Mouse (Mus musculus) thymus, adult 18-20 months (tissue): Measurements from ENCODE around the gene Msh4.
A peak's percentile ranks its signal among the peaks of the same experiment; 100 is the strongest.
"Not testable (repeated sequence)": the region's sequence is repeated elsewhere in the genome, so short reads cannot be mapped to it uniquely, and the experiment has no call there.

Experiments used
- DNase-seq, 2 experiments: peaks; one replicate each; pipeline ENCODE4 v3.0.0; 2022; ENCODE audit warnings: mixed read lengths in 2 of 2

Msh4 gene

GRCm38 (mm10) chr3:153847207-153847733, 58.7 kb downstream of the Msh4 start:
- no peak for DNase-seq

GRCm38 (mm10) chr3:153846109-153846508, 59.8 kb downstream of the Msh4 start:
- no peak for DNase-seq

DNA sequence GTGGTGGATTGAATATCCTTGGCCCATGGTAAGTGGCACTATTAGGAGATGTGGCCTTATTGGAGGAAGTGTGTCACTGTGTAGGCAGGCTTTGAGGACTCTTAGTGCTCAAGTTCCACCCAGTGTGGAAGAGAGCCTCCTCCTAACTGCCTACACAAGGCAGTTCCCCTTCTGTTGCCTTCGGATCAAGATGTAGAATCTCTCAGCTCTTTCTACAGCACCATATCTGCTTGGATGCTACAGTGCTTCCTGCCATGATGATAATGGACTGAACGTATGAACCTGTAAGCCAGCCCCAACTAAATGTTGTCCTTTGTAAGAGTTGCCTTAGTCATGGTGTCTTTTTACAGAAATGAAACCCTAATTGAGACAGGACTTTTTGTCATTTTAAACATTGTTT, 60.4 kb downstream of the Msh4 start:
- DNase-seq: no peak

DNA sequence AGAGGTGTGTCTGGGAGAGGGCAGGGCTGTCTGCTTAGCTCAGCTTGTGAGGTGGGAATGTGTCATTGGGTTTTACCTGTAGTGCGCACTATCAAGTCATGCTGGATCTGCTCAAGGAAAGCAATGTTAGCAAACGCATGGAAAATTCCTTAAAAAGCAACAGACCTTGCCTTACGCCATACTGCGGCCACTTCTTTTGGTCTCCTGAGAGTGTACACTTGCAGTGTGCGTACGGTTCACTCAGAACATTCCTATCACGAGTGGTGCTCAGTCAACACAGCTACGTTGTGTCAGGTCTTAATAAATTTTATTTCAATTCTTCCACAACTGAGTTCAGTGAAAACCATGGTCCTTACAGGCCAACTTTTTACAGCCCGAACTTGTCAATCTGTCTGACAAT, 61.2 kb downstream of the Msh4 start:
- no peak for DNase-seq

- DNase-seq: no peak
Measured at GRCm38 (mm10) chr3:153844030-153844429, 61.9 kb downstream of the Msh4 start, which contains the start of gene Asb17. TSS of gene Asb17 (plus strand) at chr3:153844209.

DNA sequence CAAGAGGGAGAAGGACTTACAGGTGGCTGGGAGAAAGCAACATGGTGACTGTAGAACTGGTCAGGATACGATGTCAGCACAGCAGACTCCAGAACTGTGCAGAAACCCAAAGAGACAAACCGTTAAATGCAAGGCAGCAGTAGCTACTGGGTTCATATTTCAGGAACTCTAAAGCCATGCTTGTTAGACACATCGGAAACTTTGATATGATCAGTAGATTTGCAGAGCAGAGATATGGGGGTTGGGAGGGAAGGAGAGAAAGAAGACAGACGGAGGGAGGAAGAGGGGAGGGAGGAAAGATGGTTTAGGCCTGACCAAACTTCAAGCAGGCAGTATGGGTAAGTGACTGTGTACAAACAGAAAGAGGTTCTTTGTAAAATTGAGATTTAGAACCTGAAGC, 68.3 kb downstream of the Msh4 start:
- no peak for DNase-seq

GRCm38 (mm10) chr3:153836316-153836715, 69.6 kb downstream of the Msh4 start:
- no peak for DNase-seq

- DNase-seq: peak; percentile 27
Measured at GRCm38 (mm10) chr3:153835455-153836086, 70.4 kb downstream of the Msh4 start.

DNA sequence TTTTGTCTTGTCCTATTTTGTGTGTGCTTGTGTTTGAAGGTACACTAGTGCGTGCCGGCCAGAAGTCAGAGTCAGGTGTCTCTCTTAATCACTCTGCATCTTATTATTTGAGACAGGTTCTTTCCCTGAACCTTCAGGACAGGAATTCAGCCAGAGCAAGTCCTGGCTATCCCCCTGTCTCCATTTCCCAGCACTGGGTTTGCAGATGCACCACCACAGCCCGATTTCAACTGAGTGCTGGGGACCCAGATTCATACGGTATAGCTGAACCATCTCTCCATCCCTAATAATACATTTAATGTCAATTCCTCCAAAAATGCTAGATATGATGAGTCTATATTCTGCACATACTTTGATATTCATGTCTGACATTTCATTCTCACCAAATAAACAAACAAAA, 71.9 kb downstream of the Msh4 start:
- no peak for DNase-seq

GRCm38 (mm10) chr3:153832654-153832945, 73.3 kb downstream of the Msh4 start:
- DNase-seq: no peak

- no peak for DNase-seq
Measured at GRCm38 (mm10) chr3:153831873-153832653, 73.9 kb downstream of the Msh4 start.

- DNase-seq: peak in 1 of 2 experiments; percentile 13
Measured at GRCm38 (mm10) chr3:153831014-153831872, 74.7 kb downstream of the Msh4 start.

GRCm38 (mm10) chr3:153829788-153830187, 76.2 kb downstream of the Msh4 start:
- DNase-seq: not testable (repeated sequence)

DNA sequence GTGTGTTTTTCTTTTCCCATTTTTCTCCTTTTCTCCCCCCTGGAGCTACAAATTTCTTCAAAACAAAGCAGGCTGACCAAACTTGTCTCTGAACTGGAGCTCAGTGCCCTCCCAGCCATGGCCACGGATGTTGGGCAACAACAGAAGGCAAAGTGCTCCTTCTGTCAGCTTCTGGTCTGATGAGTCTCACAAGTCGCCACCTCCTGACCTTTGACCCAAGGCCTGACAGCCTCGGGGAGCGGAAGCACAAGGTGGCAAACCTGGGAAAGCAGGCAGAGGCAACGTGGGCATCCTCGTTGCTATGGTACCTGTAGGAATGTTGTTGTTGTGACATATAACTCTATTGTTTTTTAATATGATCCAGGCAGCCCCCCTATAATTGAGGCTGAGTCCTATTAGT, 79.3 kb downstream of the Msh4 start:
- DNase-seq: no peak

DNA sequence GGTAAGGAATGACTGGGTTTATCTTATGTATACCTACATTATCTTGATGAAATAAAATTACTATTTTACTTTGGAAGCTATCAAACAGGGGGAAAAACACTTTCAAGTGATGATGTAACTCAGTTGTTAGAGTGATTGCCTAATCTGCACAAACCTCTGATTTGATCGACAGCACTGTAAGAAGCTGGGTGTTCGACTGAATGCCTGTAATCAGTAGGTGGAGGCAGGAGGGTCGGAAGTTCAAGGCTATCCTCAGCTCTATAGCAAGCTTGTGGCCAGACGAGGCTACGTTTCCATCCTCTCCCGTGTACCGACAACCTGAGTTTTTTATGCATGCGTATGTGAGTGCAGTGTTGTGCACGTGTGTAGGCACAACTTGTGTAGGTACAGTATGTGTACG, 80.7 kb downstream of the Msh4 start:
- no peak for DNase-seq

DNA sequence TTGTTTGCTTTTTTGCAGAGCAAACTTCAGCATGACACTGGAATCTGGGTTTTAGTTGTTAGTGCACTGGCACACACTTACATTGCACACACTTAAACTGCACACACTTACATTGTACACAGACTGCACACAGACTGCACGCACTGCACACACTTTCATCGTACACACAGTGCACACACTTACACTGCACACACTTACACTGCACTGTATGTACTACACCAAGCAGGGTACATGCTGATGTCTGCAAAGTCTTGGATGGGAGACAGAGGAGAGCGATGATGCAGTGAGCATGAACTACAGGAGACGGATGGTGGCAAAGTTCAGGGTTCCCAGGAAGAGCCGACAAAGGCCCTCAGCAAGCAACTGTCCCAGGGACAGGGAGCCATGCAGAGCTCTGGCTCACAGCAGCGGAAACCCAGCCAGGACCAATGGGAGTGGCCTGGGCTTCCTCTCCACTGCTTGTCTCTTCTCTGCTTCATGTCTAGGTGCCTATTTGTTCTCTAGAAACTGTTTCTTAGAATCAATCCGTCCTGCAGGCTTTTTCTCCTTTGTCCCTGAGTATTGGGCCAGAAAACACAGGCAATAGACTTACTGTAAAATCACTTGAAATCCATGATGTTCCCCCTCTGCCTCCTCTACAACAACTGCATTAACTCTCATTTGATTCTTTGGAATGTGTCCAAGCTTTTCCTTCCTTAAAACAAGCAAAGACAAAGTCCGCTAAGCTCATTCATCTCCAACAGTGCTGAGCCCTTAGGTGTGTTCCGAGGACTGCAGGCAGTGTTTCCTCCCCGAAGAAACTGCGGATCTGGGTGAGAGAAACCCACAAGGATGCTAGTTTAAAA, 82.0 kb downstream of the Msh4 start:
- DNase-seq: no peak

DNA sequence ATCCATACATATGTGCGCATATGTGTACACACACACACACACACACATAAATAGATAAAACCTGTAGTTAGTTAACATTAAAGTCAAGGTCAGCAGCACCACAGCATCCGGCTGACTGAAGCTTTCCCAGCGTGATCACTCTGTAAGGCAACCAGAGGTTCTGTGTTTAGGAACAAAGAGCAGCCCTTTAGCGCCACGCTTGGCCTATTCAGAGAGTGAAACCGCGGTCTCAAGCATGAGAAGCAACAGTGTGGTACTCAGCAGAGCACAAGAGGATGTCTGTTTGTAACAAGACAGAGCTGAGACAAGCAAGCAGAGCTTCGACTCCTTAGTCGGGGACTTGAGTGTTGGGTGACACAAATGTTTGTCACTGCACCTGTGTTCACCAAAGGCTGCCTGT, 86.5 kb downstream of the Msh4 start:
- no peak for DNase-seq

- DNase-seq: no peak
Measured at GRCm38 (mm10) chr3:153818723-153819122, 87.2 kb downstream of the Msh4 start.

GRCm38 (mm10) chr3:153817376-153817890, 88.5 kb downstream of the Msh4 start:
- no peak for DNase-seq

- no peak for DNase-seq
Measured at GRCm38 (mm10) chr3:153814026-153814425, 91.9 kb downstream of the Msh4 start.

GRCm38 (mm10) chr3:153808406-153808805, 97.5 kb downstream of the Msh4 start:
- DNase-seq: no peak

- no peak for DNase-seq
Measured at GRCm38 (mm10) chr3:153807444-153808149, 98.3 kb downstream of the Msh4 start.
